Mouse (Mus musculus): Measurements from ENCODE around the gene Lsp1.

Lsp1 gene

DNA sequence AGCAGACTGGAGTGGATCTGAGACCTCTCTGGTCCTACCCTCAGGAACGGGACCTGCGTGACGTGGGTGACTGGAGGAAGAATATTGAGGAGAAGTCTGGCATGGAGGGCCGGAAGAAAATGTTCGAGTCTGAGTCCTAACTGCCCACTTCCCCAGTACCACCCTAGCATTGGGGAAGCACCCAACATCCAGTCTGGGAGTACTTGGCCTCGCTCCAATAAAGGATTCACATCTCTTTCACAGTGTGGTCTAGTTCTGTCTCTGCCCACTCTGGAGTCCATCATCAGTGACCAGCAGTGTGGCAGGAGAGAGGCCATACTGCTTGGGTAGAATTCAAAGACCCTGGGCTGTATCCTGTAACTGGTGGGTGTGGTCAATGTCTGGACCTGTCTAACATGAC lies 16.4 kb upstream of the Lsp1 start:
- no peak for DNase-seq (ENCODE audit: low read depth, low spot score)

DNA sequence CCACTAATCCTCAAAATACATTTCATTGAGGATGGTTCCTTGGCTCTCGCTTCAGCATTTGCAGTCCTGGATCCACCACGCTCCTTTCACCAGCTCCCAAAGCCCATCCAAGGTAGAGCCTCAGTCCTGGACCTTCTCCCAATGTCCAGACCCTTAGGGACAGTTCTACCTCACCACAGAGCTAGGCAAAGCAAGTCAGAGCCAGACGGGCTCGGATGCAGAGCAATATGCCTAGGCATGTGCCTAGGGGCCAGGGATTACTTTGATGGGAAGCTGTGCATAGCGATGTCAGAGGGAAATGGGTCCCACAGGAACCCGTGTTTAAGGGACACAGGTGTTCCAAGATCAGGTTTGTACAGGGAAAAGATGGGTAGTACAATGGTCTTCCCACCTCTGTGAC lies 15.3 kb upstream of the Lsp1 start:
- no peak for DNase-seq (ENCODE audit: low read depth, low spot score)

DNA sequence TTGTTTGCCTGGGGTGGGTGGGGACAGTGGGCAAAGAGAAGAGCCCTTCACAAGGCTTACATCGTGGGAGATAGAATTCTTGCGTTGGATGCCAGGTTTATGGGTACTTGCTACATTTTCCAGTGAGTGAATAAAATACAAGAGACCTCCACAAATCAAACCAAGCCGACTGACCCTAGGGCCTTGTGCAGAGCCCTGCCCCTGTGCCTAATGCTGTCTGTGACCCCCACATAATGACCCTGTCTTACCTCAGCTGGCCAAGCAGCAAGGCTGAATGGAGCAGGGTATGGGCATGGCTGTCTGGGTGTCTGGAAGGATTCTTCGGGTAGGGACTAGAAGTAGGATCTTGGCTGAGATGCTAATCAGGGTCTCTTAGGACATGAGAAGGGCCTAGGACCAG lies 14.3 kb upstream of the Lsp1 start:
- DNase-seq (ENCODE audit: low read depth, low spot score): no peak

DNA sequence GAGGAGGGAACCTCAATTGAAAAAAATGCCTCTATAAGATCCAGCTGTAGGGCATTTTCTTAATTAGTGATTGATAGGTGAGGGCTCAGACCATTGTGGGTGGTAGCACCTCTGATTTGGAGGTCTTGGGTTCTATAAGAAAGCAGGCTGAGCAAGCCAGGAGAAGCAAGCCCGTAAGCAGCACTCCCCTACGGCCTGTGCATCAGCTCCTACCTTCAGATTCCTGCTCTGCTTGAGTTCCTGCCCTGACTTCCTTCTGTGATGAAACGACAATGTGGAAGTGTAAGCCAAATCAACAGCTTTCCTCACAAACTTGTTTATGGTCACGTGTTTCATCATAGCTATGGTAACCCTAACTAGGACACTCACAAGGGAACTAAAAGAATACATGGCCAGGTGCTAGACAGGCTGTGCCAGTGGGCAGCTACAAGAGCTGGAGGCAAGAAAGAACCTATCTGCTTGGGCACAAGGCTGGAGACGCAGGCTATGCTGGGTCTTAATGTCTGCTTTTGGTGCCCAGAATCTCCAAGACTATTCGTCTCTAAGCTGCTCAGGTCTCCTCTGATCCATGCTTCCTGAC lies 11.5 kb upstream of the Lsp1 start:
- DNase-seq (ENCODE audit: low read depth, low spot score): no peak

DNA sequence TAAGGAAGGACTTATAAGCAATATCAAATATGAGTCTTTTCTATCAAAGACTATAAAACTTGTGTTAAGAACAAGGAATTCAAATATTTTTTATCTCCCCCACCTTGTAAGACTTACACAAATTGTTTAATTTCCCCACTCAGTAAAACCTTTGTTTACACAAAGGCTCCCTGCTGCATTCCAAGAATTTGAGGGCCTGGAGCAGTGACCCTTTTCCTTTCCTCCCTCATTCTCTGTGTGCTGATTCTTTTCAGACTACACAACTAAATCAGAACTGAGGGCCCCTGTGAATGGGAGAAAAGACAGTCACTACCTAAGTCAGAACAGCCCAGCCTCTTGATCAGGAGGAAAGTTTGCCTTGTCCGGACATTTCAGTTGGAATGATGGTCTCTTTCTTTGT lies 5.9 kb upstream of the Lsp1 start:
- no peak for DNase-seq (ENCODE audit: low read depth, low spot score)

DNA sequence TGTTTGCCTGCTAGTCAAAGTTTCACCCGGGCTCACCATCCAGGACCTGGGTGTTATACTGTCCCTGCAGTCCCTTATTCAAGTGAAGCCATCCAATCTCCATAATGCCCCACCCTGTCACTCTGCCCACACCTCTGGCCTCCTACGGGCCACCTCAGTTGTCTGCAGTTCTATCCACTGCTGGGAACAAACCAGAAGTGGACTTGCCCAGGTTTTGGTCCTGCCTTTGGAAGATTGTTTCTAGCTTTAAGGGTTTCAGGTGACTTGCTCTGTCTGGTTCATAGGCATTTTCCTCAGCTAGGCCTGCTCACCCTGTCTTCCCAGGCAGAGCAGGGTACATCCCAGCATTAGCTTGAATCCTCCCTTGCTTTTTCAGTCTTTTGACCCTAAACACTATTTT lies 5.4 kb upstream of the Lsp1 start:
- no peak for DNase-seq (ENCODE audit: low read depth, low spot score)

DNA sequence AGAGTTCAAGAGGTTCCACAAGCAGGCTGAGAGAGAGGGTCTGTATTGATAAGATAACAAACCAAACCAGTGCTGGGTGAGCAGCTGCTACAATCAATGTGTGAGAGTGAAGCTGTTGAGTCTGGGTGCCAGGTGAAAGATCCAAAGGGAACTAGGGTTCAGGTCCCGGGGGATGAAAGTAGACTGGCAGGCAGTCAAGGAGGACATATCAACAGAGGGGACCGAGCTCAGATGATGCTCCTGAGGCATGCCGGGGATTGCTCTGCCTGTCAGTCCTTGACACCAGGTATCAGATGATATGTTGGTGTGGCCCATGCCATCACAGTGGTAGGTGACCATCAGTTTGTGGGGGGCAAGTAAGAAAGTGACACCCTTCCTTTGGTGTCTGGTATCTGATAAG lies 3.8 kb upstream of the Lsp1 start:
- DNase-seq (ENCODE audit: low read depth, low spot score): no peak

DNA sequence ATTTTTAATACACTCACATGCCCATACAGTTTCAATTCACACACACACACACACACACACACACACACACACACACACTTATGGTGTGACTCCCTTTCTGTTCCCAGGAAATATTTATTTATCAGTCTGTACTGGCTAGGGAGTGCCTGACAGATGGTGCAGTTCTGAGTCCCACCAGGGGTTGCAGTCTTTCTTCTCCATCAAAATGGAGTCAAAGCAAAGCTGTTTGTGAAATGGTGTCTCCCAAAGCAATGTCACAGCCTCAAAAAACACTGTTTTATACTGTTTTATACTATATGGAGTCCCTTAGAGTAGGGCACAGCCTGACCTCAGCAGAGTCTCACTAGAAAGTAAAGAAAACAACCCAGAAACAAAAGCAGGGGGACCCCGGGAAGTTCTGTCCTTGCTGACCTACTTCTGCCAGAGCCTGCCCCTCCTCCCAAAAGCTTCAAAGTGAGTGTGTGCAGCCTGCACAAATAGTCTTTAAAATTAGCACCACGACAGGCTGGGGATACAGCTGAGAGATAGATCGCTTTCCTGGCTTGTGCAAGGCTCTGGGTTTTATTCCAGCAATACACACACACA lies 3.3 kb upstream of the Lsp1 start:
- peak; percentile 60 for DNase-seq (ENCODE audit: low read depth, low spot score)

DNA sequence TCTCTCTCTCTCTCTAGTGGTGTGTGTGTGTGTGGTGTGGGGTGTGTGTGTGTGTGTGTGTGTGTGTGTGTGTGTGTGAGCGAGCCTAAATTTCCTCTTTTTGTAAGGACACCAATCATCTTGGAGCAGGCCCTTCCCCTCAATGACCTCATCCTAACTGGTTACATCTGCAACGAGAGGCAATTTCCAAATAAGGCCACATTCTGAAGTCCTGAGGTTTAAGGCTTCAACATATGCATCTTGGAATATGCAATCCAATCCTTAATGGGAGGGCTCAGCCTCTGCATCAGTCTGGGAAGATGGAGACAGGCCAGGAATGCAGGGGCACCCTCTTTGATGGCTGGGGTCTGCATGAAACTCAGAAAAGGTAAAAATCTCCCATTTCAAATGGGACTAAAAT lies 2.6 kb upstream of the Lsp1 start:
- peak; percentile 80 for DNase-seq (ENCODE audit: low read depth, low spot score)

DNA sequence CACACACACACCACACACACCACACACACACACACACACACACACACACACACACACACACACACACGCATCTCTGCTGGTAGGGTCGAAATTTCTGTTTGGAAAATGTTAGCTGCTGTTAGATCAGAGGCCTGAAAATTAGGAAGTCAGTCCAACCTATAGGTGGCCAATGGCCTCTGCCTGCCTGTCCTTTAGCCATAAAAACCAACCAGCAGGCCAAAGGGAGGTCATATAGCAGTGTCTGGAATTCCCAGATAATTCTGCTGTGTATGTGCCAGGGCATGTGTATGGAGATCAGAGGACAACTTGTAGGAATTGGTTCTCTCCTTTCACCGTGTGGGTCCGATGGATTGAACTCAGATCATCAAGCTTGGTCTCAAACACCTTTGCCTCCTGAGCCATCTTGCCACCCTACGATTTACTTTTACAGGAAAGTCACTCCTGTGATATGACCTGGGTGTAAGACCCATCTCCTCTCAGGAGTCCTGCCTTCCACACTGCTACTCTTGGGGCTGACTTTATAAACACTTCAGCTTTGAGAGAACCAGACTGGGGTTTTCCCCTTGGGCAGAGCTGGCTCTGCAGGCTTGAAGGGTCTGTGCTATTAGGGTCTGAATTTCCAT lies 1.8 kb upstream of the Lsp1 start:
- no peak for DNase-seq (ENCODE audit: low read depth, low spot score)

DNA sequence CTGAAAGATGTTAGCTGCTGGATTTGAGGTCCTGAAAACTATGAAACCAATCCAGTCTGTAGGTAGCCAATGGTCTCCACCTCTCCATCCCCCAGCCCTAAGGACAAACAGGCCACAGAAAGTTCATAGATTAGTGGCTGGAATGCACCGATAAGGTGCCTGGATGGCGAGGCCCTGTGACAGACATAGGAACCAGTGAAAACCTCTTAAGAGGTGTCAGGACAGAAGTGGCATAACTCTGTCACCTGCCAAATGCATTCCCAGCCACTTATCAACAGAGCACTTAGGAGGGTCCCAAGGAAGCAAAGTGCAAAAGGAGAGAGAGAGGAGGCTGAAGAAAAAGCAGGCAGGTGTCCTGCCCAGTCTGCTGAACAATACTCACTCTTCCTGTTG lies 1.3 kb upstream of the Lsp1 start:
- DNase-seq (ENCODE audit: low read depth, low spot score): no peak

DNA sequence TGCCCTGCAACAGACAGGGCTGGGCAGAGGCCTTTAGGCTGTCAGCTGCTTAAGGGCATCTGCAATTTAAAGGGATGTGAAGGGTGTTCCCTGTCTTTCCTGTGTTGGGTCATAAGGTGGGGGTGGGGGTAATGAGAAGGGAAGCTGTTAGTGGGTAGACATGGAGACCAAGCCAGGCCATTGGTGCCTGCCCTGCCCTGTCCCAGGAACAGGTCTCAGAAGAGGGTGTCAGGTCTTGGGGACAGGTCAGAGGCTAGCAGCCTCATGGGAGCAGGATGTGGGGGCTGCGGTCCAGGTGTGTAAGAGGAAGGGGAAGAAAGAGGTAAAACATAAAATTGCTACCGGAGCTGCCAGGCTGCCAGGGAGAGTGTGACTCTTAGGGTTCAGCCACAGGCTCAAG lies 837 bp downstream of the Lsp1 start:
- DNase-seq (ENCODE audit: low read depth, low spot score): no peak

DNA sequence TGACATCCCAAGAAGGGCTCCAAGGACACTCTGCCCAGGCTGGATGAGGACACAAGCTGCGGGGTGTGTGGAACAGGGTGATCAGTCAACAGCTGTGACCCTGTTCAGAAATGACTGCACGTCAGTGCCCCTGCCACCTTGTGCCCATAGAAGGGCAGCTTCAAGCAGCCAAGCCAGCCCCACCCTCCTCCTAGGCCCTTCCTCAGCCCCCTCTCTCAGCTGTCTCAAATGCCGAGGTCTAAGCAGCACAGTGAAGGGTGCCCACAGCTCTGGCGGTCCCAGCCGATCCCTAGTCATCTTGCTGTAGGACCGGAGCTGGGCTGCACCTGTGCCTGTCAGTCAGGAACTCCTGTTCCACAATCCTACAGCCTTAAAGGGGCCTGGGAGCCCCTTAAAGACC lies 1.6 kb downstream of the Lsp1 start:
- no peak for DNase-seq (ENCODE audit: low read depth, low spot score)

DNA sequence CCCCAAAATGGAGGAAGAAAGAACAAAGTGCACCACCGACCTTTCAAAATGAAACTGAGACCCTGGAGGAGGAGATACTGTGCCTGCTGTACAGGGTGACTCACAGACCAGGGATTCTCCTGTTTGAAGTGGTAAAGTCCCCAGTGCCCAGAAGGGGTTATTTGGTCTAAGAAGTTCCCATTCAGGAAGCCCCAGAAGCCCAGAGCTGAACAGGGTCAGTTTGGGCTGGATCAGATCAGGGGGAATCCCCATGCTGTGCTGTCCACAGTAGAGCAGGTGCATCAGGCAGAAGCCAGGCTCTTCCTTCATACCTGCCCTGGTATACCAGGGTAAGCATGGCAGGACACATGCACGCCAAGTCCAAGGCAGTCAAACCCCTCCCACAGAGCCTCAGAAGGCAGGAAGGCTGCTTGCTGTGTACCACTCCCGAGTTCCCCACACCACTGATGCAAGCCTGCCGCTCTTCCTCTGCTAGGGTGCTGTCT lies 2.0 kb downstream of the Lsp1 start:
- DNase-seq (ENCODE audit: low read depth, low spot score): peak; percentile 23

DNA sequence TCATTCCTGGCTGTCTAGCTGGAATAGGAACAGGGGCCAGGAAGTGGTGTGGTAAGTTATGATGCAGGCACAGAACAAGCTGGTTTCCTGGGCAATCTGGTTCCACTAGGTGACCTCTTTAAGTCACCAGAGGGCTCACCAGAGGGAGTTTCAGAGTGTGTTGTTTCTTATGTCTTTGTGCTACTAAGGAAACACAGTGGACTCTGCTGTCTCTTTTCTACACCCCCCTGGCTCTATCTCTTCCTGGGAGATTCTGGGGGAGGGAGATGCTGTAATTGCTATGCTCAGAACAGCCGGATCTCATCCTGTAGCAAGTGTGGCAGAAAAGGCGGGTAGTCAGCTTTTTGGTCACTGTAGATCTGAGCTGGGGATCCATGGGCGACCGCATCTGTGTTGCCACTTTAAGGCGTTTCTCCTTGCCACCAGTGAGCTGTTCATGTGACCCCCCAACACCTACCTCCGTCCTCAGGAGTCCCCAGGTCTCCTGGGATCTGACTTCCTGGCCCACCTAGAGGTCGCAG lies 9.6 kb downstream of the Lsp1 start:
- DNase-seq (ENCODE audit: low read depth, low spot score): peak; percentile 72

DNA sequence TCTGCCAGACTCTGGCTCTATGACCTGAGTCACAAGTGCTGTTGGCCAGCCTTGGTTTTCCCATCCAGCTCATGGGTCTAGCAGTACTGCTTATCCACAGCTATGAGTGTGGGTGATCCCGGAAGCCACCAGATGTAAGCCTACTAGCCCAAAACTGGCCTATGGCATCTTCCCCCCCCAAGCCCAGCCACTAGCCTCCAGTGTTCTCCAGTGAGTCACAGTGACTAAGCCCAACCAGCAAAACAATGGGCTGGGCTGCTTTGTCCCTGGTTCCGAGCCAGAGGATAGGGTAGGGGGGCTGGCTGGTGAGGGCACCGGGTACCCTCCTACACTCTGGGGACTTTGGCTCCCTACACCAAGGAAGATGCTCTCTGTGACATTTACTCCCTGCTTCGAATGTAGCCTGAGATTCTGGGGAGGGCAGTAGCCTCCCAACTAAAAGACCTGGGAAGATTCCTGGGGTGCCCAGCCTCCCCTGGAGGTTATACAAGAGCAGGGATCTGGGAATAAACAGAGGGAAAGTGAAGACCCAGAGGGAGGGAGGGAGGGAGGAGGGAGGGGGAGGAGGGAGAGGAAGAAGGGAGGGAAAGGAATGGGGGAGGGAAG lies 10.3 kb downstream of the Lsp1 start:
- DNase-seq (ENCODE audit: low read depth, low spot score): peak; percentile 97

DNA sequence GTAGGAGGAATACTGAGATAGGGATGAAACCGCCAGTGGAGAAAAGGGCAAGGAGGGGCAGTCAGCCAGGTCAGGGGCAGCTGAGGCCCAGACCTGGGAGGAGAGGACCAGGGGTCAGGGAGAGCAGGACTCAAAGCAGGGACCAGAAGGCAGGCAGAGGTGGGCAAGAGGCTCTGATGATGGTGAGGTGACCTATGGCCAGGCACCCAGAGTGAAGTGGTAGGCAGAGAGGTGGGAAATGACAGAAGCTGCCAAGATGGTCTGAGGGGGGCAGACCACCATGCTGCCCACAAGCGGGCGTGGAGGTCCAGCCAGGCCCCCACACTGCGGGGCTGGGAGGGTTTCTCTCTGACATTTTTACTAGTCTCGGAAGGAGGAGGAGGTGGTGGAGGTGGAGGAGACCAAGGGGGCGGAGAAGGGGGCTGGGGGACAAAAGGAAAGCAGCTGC lies 10.8 kb downstream of the Lsp1 start:
- no peak for DNase-seq (ENCODE audit: low read depth, low spot score)

DNA sequence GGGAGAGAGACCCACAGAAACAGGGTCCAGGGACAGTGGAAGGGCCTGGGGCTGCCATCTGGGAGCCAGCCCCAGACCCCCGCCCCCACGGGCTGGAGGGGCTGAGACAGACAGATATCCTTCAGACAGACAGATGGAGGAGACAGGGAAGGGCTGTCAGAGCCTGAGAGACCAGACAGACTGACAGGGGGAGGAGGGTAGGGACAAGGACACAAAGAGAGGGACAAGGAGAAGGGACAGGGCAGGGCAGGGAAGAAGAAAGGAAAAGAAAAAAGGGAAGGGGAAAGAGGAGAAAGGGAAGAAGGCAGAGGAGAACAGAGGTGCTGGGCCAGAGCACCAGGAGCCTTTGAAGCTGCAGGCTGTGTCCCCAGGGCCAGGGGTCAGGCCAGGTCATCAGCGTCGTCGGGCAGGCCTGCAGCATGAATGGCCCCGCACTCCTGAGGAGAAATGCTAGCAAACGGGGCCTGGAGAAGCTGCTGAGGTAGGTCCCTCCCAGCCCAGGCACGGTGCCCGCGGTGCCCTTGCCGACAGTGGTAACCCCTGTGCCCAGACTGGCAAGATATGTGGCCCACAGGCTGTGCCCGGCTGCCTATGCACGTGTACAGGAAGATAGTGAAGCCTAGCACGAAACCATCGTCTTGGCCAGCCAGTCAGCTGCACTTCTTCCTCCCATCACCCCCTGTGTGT lies 11.4 kb downstream of the Lsp1 start:
- DNase-seq (ENCODE audit: low read depth, low spot score): peak; percentile 17

DNA sequence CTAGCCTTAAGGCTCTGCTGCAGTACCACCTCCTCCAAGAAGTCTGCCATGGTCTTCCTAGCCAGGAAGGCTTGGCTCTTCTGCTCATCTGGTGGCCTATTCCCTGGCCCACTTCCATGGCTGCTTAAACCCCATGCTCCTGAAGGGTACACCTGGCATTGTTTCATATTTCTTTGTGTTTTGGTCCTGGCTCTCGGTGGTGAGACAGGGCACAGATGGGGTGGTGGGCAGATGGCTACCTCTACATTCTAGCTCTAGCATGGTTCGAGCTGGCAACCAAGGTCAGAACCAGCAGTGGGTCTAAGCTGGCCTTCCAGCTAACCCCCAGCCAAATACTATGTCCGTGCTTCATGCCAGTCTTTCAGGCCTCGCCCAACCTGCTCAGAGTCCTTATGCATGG lies 12.3 kb downstream of the Lsp1 start:
- DNase-seq (ENCODE audit: low read depth, low spot score): no peak

DNA sequence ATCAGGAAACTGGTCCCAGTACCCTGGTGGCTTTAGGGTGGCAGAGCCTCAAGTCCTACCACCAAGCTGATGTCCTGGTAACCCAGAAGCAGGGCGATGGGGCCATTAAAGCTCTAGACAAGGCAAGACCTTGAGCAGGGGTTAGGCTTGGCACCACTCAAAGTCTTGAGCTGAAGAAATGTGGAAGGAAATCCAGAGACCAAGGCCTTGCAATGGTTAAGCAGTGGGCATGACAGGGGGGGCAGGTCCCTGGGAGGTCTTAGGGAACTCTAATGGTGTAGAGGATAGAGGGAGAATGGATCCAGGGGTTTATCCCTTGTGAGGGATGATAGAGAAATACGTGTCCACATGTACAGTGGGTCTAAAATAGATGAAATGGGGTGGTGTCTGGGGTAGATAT lies 12.9 kb downstream of the Lsp1 start:
- no peak for DNase-seq (ENCODE audit: low read depth, low spot score)

DNA sequence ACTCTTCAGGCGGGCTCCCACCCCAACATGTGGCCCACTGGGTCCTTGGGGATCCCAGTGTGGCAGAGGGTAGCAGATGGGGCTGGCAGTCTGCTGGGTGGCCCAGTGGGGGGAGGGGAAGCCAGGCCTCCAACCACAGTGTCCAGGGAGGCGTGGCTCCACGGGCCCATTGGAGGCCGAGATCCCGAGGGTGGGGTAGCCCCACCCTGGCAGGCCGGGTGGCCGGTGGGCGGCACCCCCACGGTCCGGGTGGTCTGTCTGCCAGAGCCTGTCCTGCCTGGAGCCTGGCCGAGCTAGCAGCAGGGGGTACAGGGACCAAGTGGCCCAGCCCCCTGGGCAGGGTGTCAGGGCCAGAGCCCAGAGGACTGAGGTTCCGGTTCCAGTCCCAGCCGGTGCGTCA lies 14.2 kb downstream of the Lsp1 start:
- no peak for DNase-seq (ENCODE audit: low read depth, low spot score)

DNA sequence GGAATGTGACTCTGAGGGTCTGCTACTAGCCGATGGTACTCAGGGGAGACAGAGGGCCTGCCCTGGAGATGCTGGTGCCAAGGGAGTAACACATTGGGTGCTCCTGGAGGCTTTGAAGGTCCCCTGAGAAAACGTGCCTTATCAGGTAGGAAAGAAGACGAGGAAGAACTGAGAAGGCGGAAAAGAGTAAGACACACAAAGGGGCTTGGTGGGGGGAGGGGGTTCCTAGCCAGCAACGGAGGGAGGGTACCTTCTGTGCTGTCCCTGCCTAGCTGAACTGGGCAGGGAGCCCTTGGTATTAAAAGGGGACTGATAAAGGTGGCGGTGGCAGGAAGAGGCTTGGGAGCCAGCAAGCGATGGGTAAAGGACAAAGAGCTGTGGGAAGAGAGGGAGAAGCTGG lies 15.0 kb downstream of the Lsp1 start:
- no peak for DNase-seq (ENCODE audit: low read depth, low spot score)

Data from 3T3-L1 (cell line).